Mouse (Mus musculus) spleen, adult 2 months (tissue): ENCODE results near the gene Sar1b.

Experiments
- CTCF ChIP-seq: fragments of 200-500 bp; IDR thresholded peaks from 2 replicates; pipeline ENCODE4 v1.5.1; 2011; ENCODE audit warnings: mild to moderate bottlenecking, inconsistent platforms; ENCODE audit not compliant: insufficient read depth, insufficient read length, insufficient replicate concordance; ENCODE audit errors: extremely low read depth
- POLR2A ChIP-seq: fragments of 200-500 bp; IDR thresholded peaks from 2 replicates; pipeline ENCODE4 v1.6.1; 2011; ENCODE audit warnings: low read depth, low read length, inconsistent platforms

GRCm38 (mm10) chr11:51756352-51756771, 7.1 kb upstream of the Sar1b start:
- TF ChIP-seq CTCF: no peak
- peak; percentile 85 for TF ChIP-seq POLR2A
